Mouse (Mus musculus): ENCODE data around the gene Clrn2. TPM values are rescaled to one million over a fixed set of nuclear protein-coding genes. Genes with fewer than 3 reads are reported as not detected.

Gene Clrn2
- polyA plus RNA-seq, 1 experiment from 2014 or later: not detected

- H3K9me3 ChIP-seq (replicated peaks; ENCODE audit: control insufficient read depth, low read length): no peaks in the 10 kb centered on the region
- no peaks in the 10 kb centered on the region for H3K4me1 ChIP-seq (ENCODE audit: control insufficient read depth, insufficient read depth, low read length)
- no peaks in the 10 kb centered on the region for H3K27me3 ChIP-seq (ENCODE audit: control insufficient read depth, insufficient read depth, low read length)
- no peak overlapping the region for H3K4me2 ChIP-seq
- WGBS (ENCODE audit: insufficient replicate concordance): 84% methylated on average over 5 of the region's 5 CpGs
- H3K4me3 ChIP-seq (ENCODE audit: low read depth, low read length): no peak overlapping the region
- no peak overlapping the region for H3K9ac ChIP-seq (ENCODE audit: low read depth, low read length)
- ATAC-seq (replicated peaks; ENCODE audit: insufficient number of reproducible peaks, low FRiP score, low TSS enrichment): no peak
- no peak overlapping the region for H3K27ac ChIP-seq (ENCODE audit: low read depth, low read length)
- H3K36me3 ChIP-seq (ENCODE audit: control insufficient read depth, insufficient read depth, low read length): no peaks in the 10 kb centered on the region
Observed at GRCm38 (mm10) chr5:45475771-45476170, 22.2 kb downstream of the Clrn2 start.

- H3K9me3 ChIP-seq (replicated peaks; ENCODE audit: control insufficient read depth, low read length): no peaks in the 10 kb centered on the region
- 49% methylated on average over 6 of the region's 6 CpGs for WGBS (ENCODE audit: insufficient replicate concordance)
- no peaks in the 10 kb centered on the region for H3K36me3 ChIP-seq (ENCODE audit: control insufficient read depth, insufficient read depth, low read length)
- no peak overlapping the region for H3K4me3 ChIP-seq (ENCODE audit: low read depth, low read length)
- H3K4me1 ChIP-seq (ENCODE audit: control insufficient read depth, insufficient read depth, low read length): no peaks in the 10 kb centered on the region
- no peak overlapping the region for H3K4me2 ChIP-seq
- no peaks in the 10 kb centered on the region for H3K27me3 ChIP-seq (ENCODE audit: control insufficient read depth, insufficient read depth, low read length)
- no peak for ATAC-seq (replicated peaks; ENCODE audit: insufficient number of reproducible peaks, low FRiP score, low TSS enrichment)
- H3K27ac ChIP-seq (ENCODE audit: low read depth, low read length): no peak overlapping the region
- H3K9ac ChIP-seq (ENCODE audit: low read depth, low read length): no peak overlapping the region
Observed at GRCm38 (mm10) chr5:45476288-45476687, 22.7 kb downstream of the Clrn2 start.

- H3K4me1 ChIP-seq (ENCODE audit: control insufficient read depth, insufficient read depth, low read length): no peaks in the 10 kb centered on the region
- whole genome bisulfite sequencing (ENCODE audit: insufficient replicate concordance): 70% methylated on average over 7 of the region's 7 CpGs
- no peak for ATAC-seq (replicated peaks; ENCODE audit: insufficient number of reproducible peaks, low FRiP score, low TSS enrichment)
Observed at GRCm38 (mm10) chr5:45477601-45478000, 24.1 kb downstream of the Clrn2 start.

GRCm38 (mm10) chr5:45480066-45480465, 26.5 kb downstream of the Clrn2 start:
- WGBS (ENCODE audit: insufficient replicate concordance): 94% methylated on average over 1 of the region's 1 CpGs
- H3K27me3 ChIP-seq (ENCODE audit: control insufficient read depth, insufficient read depth, low read length): no peaks in the 10 kb centered on the region
- H3K4me3 ChIP-seq (ENCODE audit: low read depth, low read length): no peak overlapping the region
- ATAC-seq (replicated peaks; ENCODE audit: insufficient number of reproducible peaks, low FRiP score, low TSS enrichment): no peak
- H3K4me2 ChIP-seq: no peak overlapping the region
- no peaks in the 10 kb centered on the region for H3K36me3 ChIP-seq (ENCODE audit: control insufficient read depth, insufficient read depth, low read length)
- H3K4me1 ChIP-seq (ENCODE audit: control insufficient read depth, insufficient read depth, low read length): no peaks in the 10 kb centered on the region
- no peak overlapping the region for H3K27ac ChIP-seq (ENCODE audit: low read depth, low read length)
- no peaks in the 10 kb centered on the region for H3K9me3 ChIP-seq (replicated peaks; ENCODE audit: control insufficient read depth, low read length)
- no peak overlapping the region for H3K9ac ChIP-seq (ENCODE audit: low read depth, low read length)

More at GRCm38 (mm10) chr5:45477601-45478000, 24.1 kb downstream of the Clrn2 start:
- H3K9ac ChIP-seq (ENCODE audit: low read depth, low read length): no peak overlapping the region
- H3K4me2 ChIP-seq: no peak overlapping the region
- H3K27ac ChIP-seq (ENCODE audit: low read depth, low read length): no peak overlapping the region
- H3K27me3 ChIP-seq (ENCODE audit: control insufficient read depth, insufficient read depth, low read length): no peaks in the 10 kb centered on the region
- H3K9me3 ChIP-seq (replicated peaks; ENCODE audit: control insufficient read depth, low read length): no peaks in the 10 kb centered on the region
- H3K36me3 ChIP-seq (ENCODE audit: control insufficient read depth, insufficient read depth, low read length): no peaks in the 10 kb centered on the region
- H3K4me3 ChIP-seq (ENCODE audit: low read depth, low read length): no peak overlapping the region

DNA sequence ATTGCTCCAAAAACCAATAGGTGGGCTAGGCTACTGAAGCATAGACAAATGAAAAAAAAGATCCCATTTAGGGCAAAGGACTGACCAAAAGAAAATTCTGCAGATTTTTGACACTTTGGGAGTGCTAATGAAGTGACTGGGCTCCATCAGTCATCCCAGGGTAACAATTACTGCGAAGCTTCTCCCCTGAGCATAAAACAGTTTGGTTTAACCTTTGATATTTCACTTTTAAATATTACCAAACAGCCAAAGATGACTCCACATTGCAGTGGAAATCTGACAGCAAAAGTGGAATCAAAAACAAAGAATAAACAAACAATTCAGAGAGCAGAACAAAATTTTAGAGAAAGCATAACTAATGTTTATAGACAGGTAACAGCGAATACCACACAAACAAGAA, 27.6 kb downstream of the Clrn2 start:
- no peaks in the 10 kb centered on the region for H3K4me1 ChIP-seq (ENCODE audit: control insufficient read depth, insufficient read depth, low read length)
- 81% methylated on average over 2 of the region's 2 CpGs for WGBS (ENCODE audit: insufficient replicate concordance)
- H3K36me3 ChIP-seq (ENCODE audit: control insufficient read depth, insufficient read depth, low read length): no peaks in the 10 kb centered on the region

DNA sequence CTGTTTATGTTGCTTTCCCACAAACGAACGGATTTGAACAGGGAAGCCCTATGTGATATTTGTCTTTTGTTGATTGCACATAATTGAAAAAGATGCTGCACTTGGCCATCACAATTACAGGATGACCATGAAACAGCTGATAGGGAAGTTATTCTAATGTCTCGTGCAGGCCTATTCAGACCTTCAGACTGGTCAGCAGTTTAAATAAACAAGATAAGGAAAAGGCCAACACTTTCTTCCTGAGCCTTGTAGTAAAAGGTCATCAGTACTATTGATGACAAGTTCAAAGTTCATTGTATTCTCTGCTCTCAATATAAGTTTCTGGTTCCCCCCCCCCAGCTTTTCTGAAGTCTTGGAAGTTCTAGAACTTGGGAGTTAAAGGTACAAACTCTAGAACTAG, 29.1 kb downstream of the Clrn2 start:
- H3K4me2 ChIP-seq: no peak overlapping the region
- no peaks in the 10 kb centered on the region for H3K9me3 ChIP-seq (replicated peaks; ENCODE audit: control insufficient read depth, low read length)
- H3K27ac ChIP-seq (ENCODE audit: low read depth, low read length): no peak overlapping the region
- no peak for ATAC-seq (replicated peaks; ENCODE audit: insufficient number of reproducible peaks, low FRiP score, low TSS enrichment)
- no peak overlapping the region for H3K9ac ChIP-seq (ENCODE audit: low read depth, low read length)
- no peaks in the 10 kb centered on the region for H3K27me3 ChIP-seq (ENCODE audit: control insufficient read depth, insufficient read depth, low read length)
- no peak overlapping the region for H3K4me3 ChIP-seq (ENCODE audit: low read depth, low read length)
- H3K36me3 ChIP-seq (ENCODE audit: control insufficient read depth, insufficient read depth, low read length): no peaks in the 10 kb centered on the region
- WGBS (ENCODE audit: insufficient replicate concordance): 54% methylated on average over 3 of the region's 3 CpGs
- H3K4me1 ChIP-seq (ENCODE audit: control insufficient read depth, insufficient read depth, low read length): no peaks in the 10 kb centered on the region

More for the DNA sequence above, 27.6 kb downstream of the Clrn2 start:
- no peak for ATAC-seq (replicated peaks; ENCODE audit: insufficient number of reproducible peaks, low FRiP score, low TSS enrichment)
- H3K9ac ChIP-seq (ENCODE audit: low read depth, low read length): no peak overlapping the region
- H3K27me3 ChIP-seq (ENCODE audit: control insufficient read depth, insufficient read depth, low read length): no peaks in the 10 kb centered on the region
- H3K4me3 ChIP-seq (ENCODE audit: low read depth, low read length): no peak overlapping the region
- H3K9me3 ChIP-seq (replicated peaks; ENCODE audit: control insufficient read depth, low read length): no peaks in the 10 kb centered on the region
- H3K4me2 ChIP-seq: no peak overlapping the region
- H3K27ac ChIP-seq (ENCODE audit: low read depth, low read length): no peak overlapping the region

GRCm38 (mm10) chr5:45483654-45484053, 30.1 kb downstream of the Clrn2 start:
- no peaks in the 10 kb centered on the region for H3K4me1 ChIP-seq (ENCODE audit: control insufficient read depth, insufficient read depth, low read length)
- no peaks in the 10 kb centered on the region for H3K27me3 ChIP-seq (ENCODE audit: control insufficient read depth, insufficient read depth, low read length)
- H3K9me3 ChIP-seq (replicated peaks; ENCODE audit: control insufficient read depth, low read length): no peaks in the 10 kb centered on the region
- no peak overlapping the region for H3K27ac ChIP-seq (ENCODE audit: low read depth, low read length)
- WGBS (ENCODE audit: insufficient replicate concordance): 74% methylated on average over 1 of the region's 1 CpGs
- H3K36me3 ChIP-seq (ENCODE audit: control insufficient read depth, insufficient read depth, low read length): no peaks in the 10 kb centered on the region
- no peak overlapping the region for H3K9ac ChIP-seq (ENCODE audit: low read depth, low read length)
- no peak for ATAC-seq (replicated peaks; ENCODE audit: insufficient number of reproducible peaks, low FRiP score, low TSS enrichment)
- no peak overlapping the region for H3K4me2 ChIP-seq
- no peak overlapping the region for H3K4me3 ChIP-seq (ENCODE audit: low read depth, low read length)

DNA sequence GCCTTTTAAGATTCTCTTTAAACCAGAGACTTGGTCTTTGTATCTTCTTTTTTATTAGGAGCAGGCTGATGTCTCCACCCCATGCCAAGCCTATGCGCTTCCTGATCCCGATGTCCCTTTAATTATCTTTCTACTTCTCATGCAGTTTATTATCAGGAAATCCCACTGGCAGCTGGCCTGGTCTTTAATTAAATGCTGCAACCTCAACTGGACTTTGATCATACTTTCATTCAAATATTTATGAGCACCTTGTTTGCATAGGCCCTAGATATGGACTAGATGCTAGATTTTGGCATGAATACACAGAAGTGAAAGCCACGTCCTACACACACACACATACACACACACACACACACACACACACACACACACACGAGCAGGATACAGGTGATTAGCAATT, 38.2 kb downstream of the Clrn2 start:
- Histone ChIP-seq H3K27ac (ENCODE audit: low read depth, low read length) (no peak overlapping the region), H3K9me3 (replicated peaks; ENCODE audit: control insufficient read depth, low read length) (no peaks in the 10 kb centered on the region), H3K27me3 (ENCODE audit: control insufficient read depth, insufficient read depth, low read length) (no peaks in the 10 kb centered on the region; the same call in 1 of the 2 replicates), H3K9ac (ENCODE audit: low read depth, low read length) (no peak overlapping the region), H3K4me2 (no peak overlapping the region), H3K36me3 (ENCODE audit: control insufficient read depth, insufficient read depth, low read length) (no peaks in the 10 kb centered on the region), H3K4me1 (ENCODE audit: control insufficient read depth, insufficient read depth, low read length) (peaks cover 10% of the 10 kb centered on the region), H3K4me3 (ENCODE audit: low read depth, low read length) (no peak overlapping the region)
- ATAC-seq (replicated peaks; ENCODE audit: insufficient number of reproducible peaks, low FRiP score, low TSS enrichment): no peak
- WGBS (ENCODE audit: insufficient replicate concordance): 74% methylated on average over 4 of the region's 4 CpGs

Measured in heart, embryonic 11.5 days (tissue).